Mouse (Mus musculus): ENCODE data around the gene Bnc1.

DNA sequence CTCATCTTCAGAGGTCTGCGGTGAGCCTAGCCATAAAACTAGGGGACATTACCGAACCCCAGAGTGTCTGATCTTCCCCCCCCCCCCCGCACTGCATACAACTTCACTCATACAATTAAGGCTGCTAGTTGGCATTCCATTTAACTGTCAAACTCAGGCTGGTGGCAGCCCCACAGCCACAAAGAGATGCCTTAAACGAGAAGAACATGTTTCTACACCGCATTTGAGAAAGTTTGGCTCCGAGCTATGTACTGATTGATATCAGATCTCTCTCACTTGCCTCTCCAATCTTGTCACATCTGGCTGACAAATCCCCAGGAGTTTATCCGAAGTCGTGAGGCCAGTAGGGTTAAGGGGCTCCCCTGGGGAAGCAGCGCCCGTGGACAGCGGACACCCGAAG lies 976 bp downstream of the Bnc1 start:
- TF ChIP-seq ZNF384 (IDR thresholded peaks at IDR 0.05; ENCODE audit: low read depth, low read length), result no peak
- no peak for TF ChIP-seq HCFC1 (IDR thresholded peaks at IDR 0.05; ENCODE audit: borderline replicate concordance, insufficient read depth, low read length)
- TF ChIP-seq ZC3H11A (IDR thresholded peaks at IDR 0.05; ENCODE audit: borderline replicate concordance, low read depth, low read length), result no peak

Data from ES-E14 (cell line).